Comparison of ENCODE assay signal across 26 mouse cellular contexts in genomic region chr14:118430286-118430685, GRCm38 (mm10).
A peak's percentile ranks its signal among the peaks of the same experiment; 100 is the strongest.
DNase-seq lines count a peak whose midpoint lies in the region; ATAC-seq and TF ChIP-seq lines count a peak whose summit lies in the region.
"Had no signal": no experiment of that assay in that cellular context is flagged by ENCODE, and none has a peak within 500 bp of the region (broad histone marks: within the 10 kb centered on the region; RNA-seq: fewer than 3 reads in every experiment).

No protein-coding gene starts in this region.

- peak; percentile 46 for DNase-seq in heart, adult 11 months
- DNase-seq in fat pad, adult 2 months (ENCODE audit: extremely low read depth, low read depth, low spot score): peak; percentile 58
- no peak for DNase-seq in lung, adult 2 months
- no peak for DNase-seq in T-cell, adult 2 months (ENCODE audit: low spot score)
- DNase-seq: adrenal gland, adult 2 months; adrenal gland, postnatal 10 days; adrenal gland, postnatal 25 days; B cell, adult 2 months; cerebellum, adult 11 months; cerebellum, adult 18-20 months; cerebellum, adult 8-10 months; cerebellum, adult 9-11 months; cerebellum, postnatal 14 days; cerebellum, postnatal 36 days; embryo, embryonic 11 days; forebrain, postnatal 0 days had no signal

- no peak for TF ChIP-seq POLR2A in lung, adult 2 months (IDR thresholded peaks at IDR 0.05; ENCODE audit: borderline replicate concordance, extremely low read depth, low read depth, low read length)

- no peaks in the 10 kb centered on the region for H3K36me3 ChIP-seq in heart, embryonic 11.5 days (ENCODE audit: control insufficient read depth, insufficient read depth, low read length)
- H3K36me3 ChIP-seq: embryonic facial prominence, embryonic 13.5 days; embryonic facial prominence, embryonic 15.5 days; forebrain, embryonic 15.5 days; G1E had no signal

- no peaks in the 10 kb centered on the region for H3K9me3 ChIP-seq in heart, embryonic 11.5 days (replicated peaks; ENCODE audit: control insufficient read depth, low read length)
- H3K9me3 ChIP-seq: embryonic facial prominence, embryonic 13.5 days; embryonic facial prominence, embryonic 15.5 days; forebrain, embryonic 13.5 days; forebrain, embryonic 15.5 days; G1E had no signal

- no peaks in the 10 kb centered on the region for H3K4me1 ChIP-seq in heart, embryonic 11.5 days (ENCODE audit: control insufficient read depth, insufficient read depth, low read length)
- H3K4me1 ChIP-seq in lung, adult 2 months (ENCODE audit: control insufficient read depth, insufficient read depth, low read length): no peaks in the 10 kb centered on the region
- H3K4me1 ChIP-seq: embryonic facial prominence, embryonic 13.5 days; embryonic facial prominence, embryonic 15.5 days; forebrain, embryonic 15.5 days had no signal

- no peak overlapping the region for H3K27ac ChIP-seq in heart, embryonic 11.5 days (ENCODE audit: low read depth, low read length)
- H3K27ac ChIP-seq: embryonic facial prominence, embryonic 13.5 days; embryonic facial prominence, embryonic 15.5 days; forebrain, embryonic 13.5 days; forebrain, embryonic 15.5 days had no signal

- no peak overlapping the region for H3K4me2 ChIP-seq in heart, embryonic 11.5 days
- H3K4me2 ChIP-seq: embryonic facial prominence, embryonic 13.5 days; embryonic facial prominence, embryonic 15.5 days; forebrain, embryonic 13.5 days; forebrain, embryonic 15.5 days had no signal

- no peak for TF ChIP-seq CTCF in lung, adult 2 months (IDR thresholded peaks at IDR 0.05; ENCODE audit: insufficient read depth, low read length)

- no peak for ATAC-seq in heart, embryonic 11.5 days (replicated peaks; ENCODE audit: insufficient number of reproducible peaks, low FRiP score, low TSS enrichment)
- ATAC-seq: activated CD4-positive, CD25-positive, alpha-beta regulatory T cell, adult 4 months; CD4-positive, CD25-positive, alpha-beta regulatory T cell, adult 4 months; forebrain, embryonic 13.5 days; forebrain, embryonic 15.5 days; forebrain, postnatal 0 days had no signal

- H3K4me3 ChIP-seq in heart, embryonic 11.5 days (ENCODE audit: low read depth, low read length): no peak overlapping the region
- H3K4me3 ChIP-seq in lung, adult 2 months (replicated peaks; ENCODE audit: extremely low read depth, low read depth, low read length): no peak overlapping the region
- H3K4me3 ChIP-seq: embryonic facial prominence, embryonic 13.5 days; embryonic facial prominence, embryonic 15.5 days; erythroblast, embryonic 14.5 days; forebrain, embryonic 13.5 days; forebrain, embryonic 15.5 days had no signal

- H3K9ac ChIP-seq in heart, embryonic 11.5 days (ENCODE audit: low read depth, low read length): no peak overlapping the region
- H3K9ac ChIP-seq: embryonic facial prominence, embryonic 13.5 days; embryonic facial prominence, embryonic 15.5 days; forebrain, embryonic 13.5 days; forebrain, embryonic 15.5 days; forebrain, postnatal 0 days had no signal

- H3K27me3 ChIP-seq in heart, embryonic 11.5 days (ENCODE audit: control insufficient read depth, insufficient read depth, low read length): peaks cover 8% of the 10 kb centered on the region
- H3K27me3 ChIP-seq: CH12.LX had no signal

- 84% methylated on average over 4 of the region's 4 CpGs for WGBS in heart, embryonic 11.5 days (ENCODE audit: insufficient replicate concordance)
- WGBS in lung, adult 2 months: 92% methylated on average over 4 of the region's 4 CpGs

Comparison
In these comparisons a context has a peak if more than half of its experiments do, and no peak if none do; other contexts are left out.
1. DNase-seq: peak in heart, adult 11 months (single experiment) and fat pad, adult 2 months (single experiment); none in lung, adult 2 months (single experiment) and T-cell, adult 2 months (single experiment).